Mouse (Mus musculus): ENCODE measurements around the gene Prl7b1. TPM values are rescaled to one million over a fixed set of nuclear protein-coding genes. Genes with fewer than 3 reads are reported as not detected.

Gene Prl7b1
- not detected in 2 replicates for polyA plus RNA-seq (2012; rRNA removed)

GRCm38 (mm10) chr13:27610482-27610881, at the start of gene Prl7b1:
Gene Prl7b1, minus strand, starts transcription at chr13:27610582.

DNA sequence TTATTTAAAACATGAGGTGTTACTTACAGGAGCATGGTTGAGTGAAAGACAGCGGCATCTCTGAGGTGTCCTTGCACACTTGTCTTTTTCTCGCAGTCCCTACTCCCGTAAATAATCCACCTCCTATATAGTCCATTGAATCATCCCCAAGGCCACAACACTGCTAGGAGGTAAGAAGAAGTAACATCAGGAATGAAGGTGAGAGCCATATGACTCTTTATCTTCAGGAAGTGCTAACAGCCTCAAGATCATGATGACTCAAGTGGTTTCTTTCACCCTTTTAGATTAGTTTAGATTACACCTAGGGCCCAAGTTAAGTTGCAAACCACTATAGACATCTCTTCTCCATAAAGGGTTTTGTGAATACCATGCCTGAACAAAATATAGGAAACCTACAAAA, 32.0 kb upstream of the Prl7b1 start, which contains the start of gene Prl7a1:
Gene Prl7a1 (minus strand): TSS at position 101 of the 400 bp plus-strand sequence.

GRCm38 (mm10) chr13:27582071-27582470, 28.3 kb downstream of the Prl7b1 start, which contains the start of gene Prl8a1:
Gene Prl8a1, minus strand, starts transcription at chr13:27582171.

DNA sequence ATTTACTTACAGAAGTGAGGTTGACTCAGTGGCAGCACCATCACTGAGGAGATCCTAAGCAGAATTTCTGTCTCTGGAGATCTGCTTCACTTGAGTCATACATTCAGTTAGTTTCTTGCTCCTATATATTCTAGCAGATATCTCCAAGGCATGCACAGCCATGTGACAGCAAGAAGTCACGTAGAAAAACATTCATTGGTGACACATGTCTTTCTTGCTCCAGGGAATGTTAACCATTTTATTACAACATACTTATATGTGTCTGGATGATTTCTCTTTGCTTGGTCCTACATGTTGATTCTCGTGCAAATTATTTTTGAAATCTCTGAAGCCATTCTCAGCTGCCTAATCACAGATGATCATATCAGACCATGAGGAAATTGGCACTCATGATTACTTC, 45.9 kb downstream of the Prl7b1 start, which contains the start of gene Prl8a9:
Gene Prl8a9 (minus strand): TSS at position 101 of the 400 bp plus-strand sequence.

Other genes starting within 250 kb of the Prl7b1 start
- not detected in 2 replicates for gene Prl2b1, start 219.7 kb downstream of the Prl7b1 start, polyA plus RNA-seq (2012; rRNA removed)
- gene Prl8a6, start 171.9 kb downstream of the Prl7b1 start, polyA plus RNA-seq (2012; rRNA removed), result not detected in 2 replicates
- not detected in 2 replicates for gene Prl8a8, start 97.4 kb downstream of the Prl7b1 start, polyA plus RNA-seq (2012; rRNA removed)
- gene Prl8a9, start 46.0 kb downstream of the Prl7b1 start, polyA plus RNA-seq (2012; rRNA removed), result not detected in 2 replicates
- gene Prl8a1, start 28.4 kb downstream of the Prl7b1 start, polyA plus RNA-seq (2012; rRNA removed), result not detected in 2 replicates
- gene Prl7a1, start 31.9 kb upstream of the Prl7b1 start, polyA plus RNA-seq (2012; rRNA removed), result not detected in 2 replicates
- not detected in 2 replicates for gene Prl7a2, start 57.5 kb upstream of the Prl7b1 start, polyA plus RNA-seq (2012; rRNA removed)
- not detected in 2 replicates for gene Prl7d1, start 106.2 kb upstream of the Prl7b1 start, polyA plus RNA-seq (2012; rRNA removed)
- not detected in 2 replicates for gene Prl7c1, start 170.2 kb upstream of the Prl7b1 start, polyA plus RNA-seq (2012; rRNA removed)
- not detected in 2 replicates for gene Prl2a1, start 191.1 kb upstream of the Prl7b1 start, polyA plus RNA-seq (2012; rRNA removed)
- gene Prl2c1, start 238.8 kb upstream of the Prl7b1 start, polyA plus RNA-seq (2012; rRNA removed), result not detected in 2 replicates